Mouse (Mus musculus): ENCODE data around the gene 2210016L21Rik. TPM values are rescaled to one million over a fixed set of nuclear protein-coding genes. Genes with fewer than 3 reads are reported as not detected.

The 2210016L21Rik gene
- polyA plus RNA-seq, 1 experiment = 16.6 TPM

DNA sequence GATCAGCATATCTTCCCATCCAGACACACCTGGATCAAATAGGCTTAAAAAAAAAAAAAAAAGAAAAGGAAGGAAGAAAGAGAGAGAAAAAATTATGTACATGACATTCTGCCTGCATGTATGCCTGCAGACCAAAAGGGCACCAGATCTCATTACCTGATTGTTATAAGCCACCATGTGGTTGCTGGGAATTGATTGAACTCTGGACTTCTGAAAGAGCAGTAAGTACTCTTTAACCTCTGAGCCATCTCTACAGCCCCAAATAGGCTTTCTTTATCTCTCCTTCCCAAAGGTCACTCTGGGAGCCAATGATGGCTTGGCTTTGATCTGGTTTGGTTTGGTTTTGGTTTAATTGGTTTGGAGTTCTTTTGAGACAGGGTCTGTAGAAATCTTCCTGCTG, 43.1 kb downstream of the 2210016L21Rik start:
- no peak for DNase-seq
- Histone ChIP-seq H3K4me3 (replicated peaks; ENCODE audit: extremely low read depth, low read depth, low read length) (no peak overlapping the region), H3K4me1 (ENCODE audit: control insufficient read depth, insufficient read depth, low read length) (peaks cover 2% of the 10 kb centered on the region; the same call in 1 of the 2 replicates)
- TF ChIP-seq CTCF (IDR thresholded peaks at IDR 0.05; ENCODE audit: insufficient read depth, low read length) (no peak), POLR2A (IDR thresholded peaks at IDR 0.05; ENCODE audit: borderline replicate concordance, extremely low read depth, low read depth, low read length) (no peak)

DNA sequence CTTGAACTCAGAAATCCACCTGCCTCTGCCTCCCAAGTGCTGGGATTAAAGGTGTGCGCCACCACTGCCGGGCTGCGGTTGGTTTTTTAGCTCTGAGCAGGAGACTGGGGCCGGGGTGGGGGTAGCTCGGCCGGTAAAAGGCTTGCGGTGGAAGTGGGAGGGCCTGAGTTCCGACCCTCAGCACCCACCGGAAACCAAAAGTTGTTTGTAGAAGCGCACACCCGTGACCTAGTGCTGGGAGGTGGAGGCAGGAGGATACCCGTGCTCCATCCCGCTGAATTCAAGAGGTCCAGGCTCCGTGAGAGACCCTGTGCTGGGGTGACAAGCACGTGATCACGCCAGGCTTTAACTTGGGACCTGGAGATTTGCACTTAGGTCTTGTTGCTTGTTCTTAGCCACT, 54.5 kb downstream of the 2210016L21Rik start:
- 70% methylated on average over 16 of the region's 16 CpGs for WGBS
- no peak for TF ChIP-seq POLR2A (IDR thresholded peaks at IDR 0.05; ENCODE audit: borderline replicate concordance, extremely low read depth, low read depth, low read length)
- TF ChIP-seq CTCF (IDR thresholded peaks at IDR 0.05; ENCODE audit: insufficient read depth, low read length) = no peak
- Histone ChIP-seq H3K4me1 (ENCODE audit: control insufficient read depth, insufficient read depth, low read length) (peaks cover 3% of the 10 kb centered on the region; the same call in 1 of the 2 replicates), H3K4me3 (replicated peaks; ENCODE audit: extremely low read depth, low read depth, low read length) (no peak overlapping the region)
- no peak for DNase-seq

- Histone ChIP-seq H3K4me3 (replicated peaks; ENCODE audit: extremely low read depth, low read depth, low read length) (no peak overlapping the region), H3K4me1 (ENCODE audit: control insufficient read depth, insufficient read depth, low read length) (peaks cover 3% of the 10 kb centered on the region; the same call in 1 of the 2 replicates)
- DNase-seq = no peak
- TF ChIP-seq POLR2A (IDR thresholded peaks at IDR 0.05; ENCODE audit: borderline replicate concordance, extremely low read depth, low read depth, low read length) = peak; percentile 5; the same call in 1 of the 2 replicates
- no peak for TF ChIP-seq CTCF (IDR thresholded peaks at IDR 0.05; ENCODE audit: insufficient read depth, low read length)
- WGBS = 37% methylated on average over 6 of the region's 6 CpGs
Measured at GRCm38 (mm10) chr5:114997327-114997726, 55.4 kb downstream of the 2210016L21Rik start.

Other genes with a start within 250 kb of the 2210016L21Rik start
- gene Tchp, start 234.4 kb upstream of the 2210016L21Rik start, polyA plus RNA-seq (2012; rRNA removed) = 12.2 and 17.3 TPM in 2 replicates
- 92.1 and 104 TPM in 2 replicates for gene Ankrd13a, start 167.5 kb upstream of the 2210016L21Rik start, polyA plus RNA-seq (2012; rRNA removed)
- 97.6 and 105 TPM in 2 replicates for gene Git2, start 166.6 kb upstream of the 2210016L21Rik start, polyA plus RNA-seq (2012; rRNA removed)
- gene 1500011B03Rik, start 118.7 kb upstream of the 2210016L21Rik start, polyA plus RNA-seq (2012; rRNA removed) = 16.7 and 26.0 TPM in 2 replicates
- not detected in 2 replicates for gene 4930519G04Rik, start 88.5 kb upstream of the 2210016L21Rik start, polyA plus RNA-seq (2012; rRNA removed)
- not detected in 2 replicates for gene Gm9936, start 83.5 kb upstream of the 2210016L21Rik start, polyA plus RNA-seq (2012; rRNA removed)
- gene Oasl2, start 45.2 kb upstream of the 2210016L21Rik start, polyA plus RNA-seq (2012; rRNA removed) = 17.0 and 21.4 TPM in 2 replicates
- 2.3 and 2.7 TPM in 2 replicates for gene Oasl1, start 18.9 kb upstream of the 2210016L21Rik start, polyA plus RNA-seq (2012; rRNA removed)
- 0.08 TPM in 1 of 2 replicates, not detected in the other for gene Hnf1a, start 28.9 kb downstream of the 2210016L21Rik start, polyA plus RNA-seq (2012; rRNA removed)
- gene Sppl3, start 69.0 kb downstream of the 2210016L21Rik start, polyA plus RNA-seq (2012; rRNA removed) = 85.1 and 107 TPM in 2 replicates
- gene Gm10401, start 156.1 kb downstream of the 2210016L21Rik start, polyA plus RNA-seq (2012; rRNA removed) = not detected in 2 replicates
- 44.9 and 54.3 TPM in 2 replicates for gene Acads, start 177.2 kb downstream of the 2210016L21Rik start, polyA plus RNA-seq (2012; rRNA removed)
- gene Unc119b, start 192.8 kb downstream of the 2210016L21Rik start, polyA plus RNA-seq (2012; rRNA removed) = 50.0 and 52.8 TPM in 2 replicates
- gene Mlec, start 216.0 kb downstream of the 2210016L21Rik start, polyA plus RNA-seq (2012; rRNA removed) = 44.1 and 53.8 TPM in 2 replicates

Measured in lung, adult 2 months (tissue).